Mouse (Mus musculus): ENCODE results near the gene Foxp2. TPM values are rescaled to one million over a fixed set of nuclear protein-coding genes. Genes with fewer than 3 reads are reported as not detected.

Gene Foxp2
- polyA plus RNA-seq, 1 experiment from 2014 or later = 20.4 TPM

DNA sequence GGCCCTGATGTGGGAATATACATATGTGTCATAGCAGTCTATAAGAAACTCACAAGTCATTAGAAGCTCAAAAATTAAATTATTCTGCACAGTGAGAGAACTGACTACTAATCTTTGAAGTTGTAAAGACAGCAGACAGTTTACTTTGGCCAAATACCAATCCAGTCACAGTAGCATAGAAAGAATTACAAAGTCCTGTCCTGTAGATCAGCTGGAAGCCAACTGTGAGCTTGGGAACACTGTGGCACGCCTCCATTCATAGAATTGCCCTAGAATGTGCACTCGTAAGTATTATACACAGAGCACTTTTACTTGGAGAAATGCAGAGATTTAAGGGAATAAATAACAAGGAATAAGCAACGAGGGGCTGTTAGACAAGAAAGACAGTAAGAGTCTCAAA, 472.5 kb downstream of the Foxp2 start:
- Histone ChIP-seq H3K36me3 (ENCODE audit: control insufficient read depth, insufficient read depth, low read length) (no peaks in the 10 kb centered on the region), H3K9ac (replicated peaks; ENCODE audit: low read depth, low read length) (no peak overlapping the region), H3K4me3 (ENCODE audit: low read depth, low read length) (no peak overlapping the region), H3K4me2 (ENCODE audit: low read depth, low read length) (no peak overlapping the region), H3K27ac (ENCODE audit: low read depth, low read length) (no peak overlapping the region), H3K4me1 (ENCODE audit: control insufficient read depth, insufficient read depth, low read length) (0 out of 2 replicates have a peak, but pooled peaks cover 3% of the 10 kb centered on the region), H3K9me3 (ENCODE audit: control insufficient read depth, low read length) (no peaks in the 10 kb centered on the region), H3K27me3 (ENCODE audit: control insufficient read depth, insufficient read depth, low read length) (no peaks in the 10 kb centered on the region)
- WGBS = 55% methylated on average over 3 of the region's 3 CpGs
- ATAC-seq (ENCODE audit: low read depth) = no peak; the same call in 1 of the 2 replicates

DNA sequence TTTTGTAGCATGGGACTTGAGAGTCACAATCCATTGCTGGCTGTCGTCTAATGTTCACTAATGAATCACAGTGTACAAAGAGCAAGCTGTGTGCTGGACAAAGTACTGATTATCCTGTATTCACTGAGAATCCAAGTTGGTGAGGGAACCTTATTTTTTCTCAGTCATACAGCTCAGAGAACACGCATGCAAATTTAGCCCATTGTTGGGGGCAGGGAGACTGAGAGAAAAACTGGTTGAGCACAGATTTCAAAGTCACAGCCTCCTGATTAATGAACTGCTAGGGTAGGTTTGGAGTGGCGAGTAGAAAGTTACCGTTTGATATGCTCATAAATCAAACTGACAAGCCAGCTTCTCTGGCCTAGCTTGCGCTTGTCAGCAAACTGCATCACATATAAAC, 477.1 kb downstream of the Foxp2 start:
- no peaks in the 10 kb centered on the region for H3K9me3 ChIP-seq (ENCODE audit: control insufficient read depth, low read length)
- no peak overlapping the region for H3K27ac ChIP-seq (ENCODE audit: low read depth, low read length)
- H3K27me3 ChIP-seq (ENCODE audit: control insufficient read depth, insufficient read depth, low read length) = no peaks in the 10 kb centered on the region
- no peak overlapping the region for H3K4me3 ChIP-seq (ENCODE audit: low read depth, low read length)
- WGBS = 17% methylated on average over 5 of the region's 5 CpGs
- peak; percentile 41; the same call in 1 of the 2 replicates for ATAC-seq (ENCODE audit: low read depth)
- no peak overlapping the region for H3K4me2 ChIP-seq (ENCODE audit: low read depth, low read length)
- H3K36me3 ChIP-seq (ENCODE audit: control insufficient read depth, insufficient read depth, low read length) = no peaks in the 10 kb centered on the region
- no peaks in the 10 kb centered on the region for H3K4me1 ChIP-seq (ENCODE audit: control insufficient read depth, insufficient read depth, low read length)
- H3K9ac ChIP-seq (replicated peaks; ENCODE audit: low read depth, low read length) = no peak overlapping the region

DNA sequence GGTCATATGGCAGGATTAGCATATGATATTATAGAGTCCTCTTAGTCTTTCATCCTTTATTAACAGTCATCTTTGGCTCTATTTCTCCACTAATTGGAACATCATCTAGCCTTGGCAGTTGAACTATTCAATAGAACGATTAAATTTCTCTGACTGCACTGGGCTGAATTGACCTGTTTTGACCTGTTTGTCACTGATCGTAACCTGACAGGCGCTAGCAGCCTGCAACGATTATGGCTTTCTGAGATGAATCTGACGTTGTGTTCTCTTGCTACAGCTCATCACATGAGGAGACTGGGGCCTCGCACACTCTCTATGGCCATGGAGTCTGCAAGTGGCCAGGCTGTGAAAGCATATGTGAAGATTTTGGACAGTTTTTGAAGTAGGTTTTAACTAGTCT, 495.3 kb downstream of the Foxp2 start:
- Histone ChIP-seq H3K4me3 (ENCODE audit: low read depth, low read length) (no peak overlapping the region), H3K27ac (ENCODE audit: low read depth, low read length) (no peak overlapping the region), H3K4me2 (ENCODE audit: low read depth, low read length) (no peak overlapping the region), H3K36me3 (ENCODE audit: control insufficient read depth, insufficient read depth, low read length) (no peaks in the 10 kb centered on the region), H3K4me1 (ENCODE audit: control insufficient read depth, insufficient read depth, low read length) (no peaks in the 10 kb centered on the region), H3K9me3 (ENCODE audit: control insufficient read depth, low read length) (no peaks in the 10 kb centered on the region), H3K9ac (replicated peaks; ENCODE audit: low read depth, low read length) (no peak overlapping the region), H3K27me3 (ENCODE audit: control insufficient read depth, insufficient read depth, low read length) (no peaks in the 10 kb centered on the region; the same call in 1 of the 2 replicates)
- ATAC-seq (ENCODE audit: low read depth) = no peak
- 41% methylated on average over 6 of the region's 6 CpGs for WGBS

DNA sequence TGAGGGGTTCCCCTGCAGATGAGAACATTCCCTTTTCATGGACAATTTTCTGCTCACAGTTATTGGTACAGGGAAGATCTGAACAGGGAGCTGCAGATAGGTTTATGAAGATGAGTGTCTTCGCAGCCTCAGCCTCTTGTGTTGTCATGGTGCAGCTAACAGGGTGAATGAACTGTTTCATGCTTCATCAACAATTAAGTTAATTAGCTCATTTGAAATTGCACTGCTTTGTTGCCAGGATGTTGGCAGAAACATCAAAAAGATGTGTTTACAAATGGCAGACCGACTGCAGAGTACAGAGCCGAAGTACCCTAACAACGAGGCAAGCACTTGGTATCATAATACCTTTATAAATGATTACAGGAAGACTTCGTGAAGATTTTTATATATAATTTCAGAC, 496.3 kb downstream of the Foxp2 start:
- Histone ChIP-seq H3K36me3 (ENCODE audit: control insufficient read depth, insufficient read depth, low read length) (no peaks in the 10 kb centered on the region), H3K4me2 (ENCODE audit: low read depth, low read length) (no peak overlapping the region), H3K4me1 (ENCODE audit: control insufficient read depth, insufficient read depth, low read length) (no peaks in the 10 kb centered on the region), H3K9me3 (ENCODE audit: control insufficient read depth, low read length) (no peaks in the 10 kb centered on the region), H3K27me3 (ENCODE audit: control insufficient read depth, insufficient read depth, low read length) (no peaks in the 10 kb centered on the region; the same call in 1 of the 2 replicates), H3K27ac (ENCODE audit: low read depth, low read length) (no peak overlapping the region), H3K9ac (replicated peaks; ENCODE audit: low read depth, low read length) (no peak overlapping the region), H3K4me3 (ENCODE audit: low read depth, low read length) (no peak overlapping the region)
- ATAC-seq (ENCODE audit: low read depth) = peak; percentile 87; the same call in 1 of the 2 replicates
- 17% methylated on average over 5 of the region's 5 CpGs for WGBS

DNA sequence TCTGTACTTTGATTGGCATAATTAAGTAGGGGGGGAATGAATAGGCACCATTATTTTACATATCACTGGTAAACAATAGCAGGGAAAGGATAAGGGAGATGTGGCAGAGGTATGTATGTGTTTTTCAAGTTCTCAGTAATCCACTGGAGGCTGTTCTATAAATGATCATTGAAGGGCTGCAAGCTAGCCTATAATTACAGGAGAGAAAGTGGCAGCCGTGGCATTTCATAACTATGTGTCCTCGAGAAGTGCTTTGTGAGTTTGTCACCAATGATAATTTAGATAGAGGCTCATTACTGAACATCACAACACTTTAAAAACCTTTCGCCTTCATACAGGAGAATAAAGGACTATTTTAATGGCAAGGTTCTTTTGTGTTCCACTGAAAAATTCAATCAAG, 500.0 kb downstream of the Foxp2 start:
- ATAC-seq (ENCODE audit: low read depth) = no peak
- 54% methylated on average over 3 of the region's 3 CpGs for WGBS
- Histone ChIP-seq H3K9ac (replicated peaks; ENCODE audit: low read depth, low read length) (no peak overlapping the region), H3K9me3 (ENCODE audit: control insufficient read depth, low read length) (no peaks in the 10 kb centered on the region), H3K27me3 (ENCODE audit: control insufficient read depth, insufficient read depth, low read length) (no peaks in the 10 kb centered on the region; the same call in 1 of the 2 replicates), H3K27ac (ENCODE audit: low read depth, low read length) (no peak overlapping the region), H3K36me3 (ENCODE audit: control insufficient read depth, insufficient read depth, low read length) (no peaks in the 10 kb centered on the region), H3K4me2 (ENCODE audit: low read depth, low read length) (no peak overlapping the region), H3K4me3 (ENCODE audit: low read depth, low read length) (no peak overlapping the region), H3K4me1 (ENCODE audit: control insufficient read depth, insufficient read depth, low read length) (peaks cover 2% of the 10 kb centered on the region; the same call in 1 of the 2 replicates)

DNA sequence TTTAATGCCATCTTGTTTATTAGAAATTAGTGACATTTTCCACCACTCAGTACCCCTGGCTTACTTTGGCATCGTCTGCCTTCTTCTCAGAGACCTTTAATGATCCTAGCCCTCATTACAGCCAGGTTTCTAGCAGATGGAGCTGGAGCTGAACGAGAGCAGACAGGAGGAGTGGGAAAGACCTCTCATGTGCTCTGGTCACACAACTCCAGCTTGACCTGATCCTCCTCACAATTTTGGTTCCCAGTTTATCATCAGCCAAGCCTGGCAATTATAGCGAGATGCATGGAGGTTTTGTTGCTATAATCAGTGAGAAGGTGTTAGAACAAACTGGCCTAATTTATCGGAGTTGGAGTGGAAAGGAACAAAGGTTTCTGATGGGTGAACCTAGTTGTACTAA, 500.9 kb downstream of the Foxp2 start:
- no peak for ATAC-seq (ENCODE audit: low read depth)
- H3K27ac ChIP-seq (ENCODE audit: low read depth, low read length) = no peak overlapping the region
- H3K27me3 ChIP-seq (ENCODE audit: control insufficient read depth, insufficient read depth, low read length) = no peaks in the 10 kb centered on the region
- 55% methylated on average over 4 of the region's 4 CpGs for WGBS
- no peak overlapping the region for H3K4me2 ChIP-seq (ENCODE audit: low read depth, low read length)
- no peak overlapping the region for H3K4me3 ChIP-seq (ENCODE audit: low read depth, low read length)
- peaks cover 3% of the 10 kb centered on the region; the same call in 1 of the 2 replicates for H3K4me1 ChIP-seq (ENCODE audit: control insufficient read depth, insufficient read depth, low read length)
- no peak overlapping the region for H3K9ac ChIP-seq (replicated peaks; ENCODE audit: low read depth, low read length)
- no peaks in the 10 kb centered on the region for H3K36me3 ChIP-seq (ENCODE audit: control insufficient read depth, insufficient read depth, low read length)
- H3K9me3 ChIP-seq (ENCODE audit: control insufficient read depth, low read length) = no peaks in the 10 kb centered on the region

DNA sequence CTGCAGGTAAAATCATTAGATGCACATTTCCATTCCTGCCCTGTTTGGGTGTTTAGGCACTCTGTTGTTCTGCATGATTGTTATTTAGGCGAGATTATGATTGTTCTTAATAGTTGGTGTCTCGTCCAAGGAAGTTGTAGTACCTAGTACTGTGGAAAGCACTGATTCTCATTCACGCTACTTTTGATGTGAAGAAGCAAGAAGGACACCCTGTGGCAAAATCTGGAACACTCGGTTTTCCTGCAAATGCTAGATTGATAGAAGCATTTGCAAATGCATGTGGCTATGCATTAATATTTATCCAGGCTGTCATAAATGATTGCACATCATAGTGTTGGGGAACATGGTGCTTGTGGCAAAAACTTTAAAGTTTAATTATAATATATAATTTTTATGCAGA, 514.0 kb downstream of the Foxp2 start:
- no peak overlapping the region for H3K9ac ChIP-seq (replicated peaks; ENCODE audit: low read depth, low read length)
- peaks cover 18% of the 10 kb centered on the region for H3K4me1 ChIP-seq (ENCODE audit: control insufficient read depth, insufficient read depth, low read length)
- H3K27me3 ChIP-seq (ENCODE audit: control insufficient read depth, insufficient read depth, low read length) = no peaks in the 10 kb centered on the region
- H3K9me3 ChIP-seq (ENCODE audit: control insufficient read depth, low read length) = no peaks in the 10 kb centered on the region
- 38% methylated on average over 4 of the region's 4 CpGs for WGBS
- ATAC-seq (ENCODE audit: low read depth) = no peak
- no peak overlapping the region for H3K4me2 ChIP-seq (ENCODE audit: low read depth, low read length)
- H3K27ac ChIP-seq (ENCODE audit: low read depth, low read length) = no peak overlapping the region
- H3K4me3 ChIP-seq (ENCODE audit: low read depth, low read length) = no peak overlapping the region
- H3K36me3 ChIP-seq (ENCODE audit: control insufficient read depth, insufficient read depth, low read length) = no peaks in the 10 kb centered on the region

DNA sequence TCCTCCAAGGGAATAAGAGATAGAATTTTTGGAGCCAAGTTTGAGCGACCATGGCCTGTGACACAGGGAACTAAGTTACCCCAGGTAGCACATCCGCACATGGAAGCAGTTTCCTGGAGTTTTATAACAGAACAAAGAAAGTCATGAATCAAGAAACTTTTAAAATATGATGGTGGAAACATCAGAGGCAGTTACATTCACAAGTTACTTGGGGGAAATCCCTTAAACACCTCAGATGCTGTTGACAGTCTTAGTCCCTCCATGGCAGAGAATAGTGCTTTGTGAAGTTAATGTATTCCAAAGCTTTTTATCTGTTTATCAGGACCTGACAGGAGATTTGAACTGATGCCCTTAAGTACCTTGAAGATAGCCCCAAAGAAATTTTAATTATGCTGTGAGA, 558.6 kb downstream of the Foxp2 start:
- H3K27me3 ChIP-seq (ENCODE audit: control insufficient read depth, insufficient read depth, low read length) = no peaks in the 10 kb centered on the region
- no peak overlapping the region for H3K4me3 ChIP-seq (ENCODE audit: low read depth, low read length)
- H3K9ac ChIP-seq (replicated peaks; ENCODE audit: low read depth, low read length) = no peak overlapping the region
- no peak overlapping the region for H3K4me2 ChIP-seq (ENCODE audit: low read depth, low read length)
- H3K9me3 ChIP-seq (ENCODE audit: control insufficient read depth, low read length) = no peaks in the 10 kb centered on the region
- no peaks in the 10 kb centered on the region for H3K36me3 ChIP-seq (ENCODE audit: control insufficient read depth, insufficient read depth, low read length)
- no peak for ATAC-seq (ENCODE audit: low read depth)
- no peak overlapping the region for H3K27ac ChIP-seq (ENCODE audit: low read depth, low read length)
- H3K4me1 ChIP-seq (ENCODE audit: control insufficient read depth, insufficient read depth, low read length) = no peaks in the 10 kb centered on the region
- WGBS = 89% methylated on average over 2 of the region's 2 CpGs

DNA sequence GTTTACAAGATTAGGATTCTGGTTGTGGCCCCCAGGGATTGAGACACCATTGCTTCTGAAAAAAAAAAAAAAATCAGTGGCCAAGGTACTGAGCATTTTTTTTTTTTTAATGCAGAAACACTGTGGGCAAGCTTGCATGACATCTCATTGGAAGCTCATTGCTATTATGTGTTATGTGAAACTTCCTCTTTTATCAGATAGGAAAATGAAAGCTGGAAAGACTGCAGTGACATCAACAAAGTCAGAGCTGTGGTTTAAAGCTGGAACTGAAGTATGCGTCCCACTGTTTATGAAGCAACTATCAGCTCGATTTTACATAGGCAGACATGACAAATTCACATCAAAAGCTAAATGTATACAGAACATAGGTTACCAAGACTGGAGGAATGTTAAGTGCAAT, 562.2 kb downstream of the Foxp2 start:
- Histone ChIP-seq H3K36me3 (ENCODE audit: control insufficient read depth, insufficient read depth, low read length) (no peaks in the 10 kb centered on the region), H3K4me1 (ENCODE audit: control insufficient read depth, insufficient read depth, low read length) (no peaks in the 10 kb centered on the region), H3K27ac (ENCODE audit: low read depth, low read length) (no peak overlapping the region), H3K4me2 (ENCODE audit: low read depth, low read length) (no peak overlapping the region), H3K9ac (replicated peaks; ENCODE audit: low read depth, low read length) (no peak overlapping the region), H3K9me3 (ENCODE audit: control insufficient read depth, low read length) (no peaks in the 10 kb centered on the region), H3K27me3 (ENCODE audit: control insufficient read depth, insufficient read depth, low read length) (no peaks in the 10 kb centered on the region), H3K4me3 (ENCODE audit: low read depth, low read length) (no peak overlapping the region)
- WGBS = 84% methylated on average over 2 of the region's 2 CpGs
- no peak for ATAC-seq (ENCODE audit: low read depth)

All from neural tube, embryonic 14.5 days (tissue).